Mouse (Mus musculus) T-helper 1 cell (primary cell): ENCODE measurements around the gene Sik3.
"Not testable (repeated sequence)": the region's sequence is repeated elsewhere in the genome, so short reads cannot be mapped to it uniquely, and the experiment has no call there.

Experiments used
- in situ Hi-C: fragments of 300-600 bp; cut with MboI, MseI; formaldehyde crosslinking; loops from one replicate; pipeline ENCODE4 v1.15.1; 2025; ENCODE audit warnings: high pct_unique_total_duplicates

Gene Sik3

DNA sequence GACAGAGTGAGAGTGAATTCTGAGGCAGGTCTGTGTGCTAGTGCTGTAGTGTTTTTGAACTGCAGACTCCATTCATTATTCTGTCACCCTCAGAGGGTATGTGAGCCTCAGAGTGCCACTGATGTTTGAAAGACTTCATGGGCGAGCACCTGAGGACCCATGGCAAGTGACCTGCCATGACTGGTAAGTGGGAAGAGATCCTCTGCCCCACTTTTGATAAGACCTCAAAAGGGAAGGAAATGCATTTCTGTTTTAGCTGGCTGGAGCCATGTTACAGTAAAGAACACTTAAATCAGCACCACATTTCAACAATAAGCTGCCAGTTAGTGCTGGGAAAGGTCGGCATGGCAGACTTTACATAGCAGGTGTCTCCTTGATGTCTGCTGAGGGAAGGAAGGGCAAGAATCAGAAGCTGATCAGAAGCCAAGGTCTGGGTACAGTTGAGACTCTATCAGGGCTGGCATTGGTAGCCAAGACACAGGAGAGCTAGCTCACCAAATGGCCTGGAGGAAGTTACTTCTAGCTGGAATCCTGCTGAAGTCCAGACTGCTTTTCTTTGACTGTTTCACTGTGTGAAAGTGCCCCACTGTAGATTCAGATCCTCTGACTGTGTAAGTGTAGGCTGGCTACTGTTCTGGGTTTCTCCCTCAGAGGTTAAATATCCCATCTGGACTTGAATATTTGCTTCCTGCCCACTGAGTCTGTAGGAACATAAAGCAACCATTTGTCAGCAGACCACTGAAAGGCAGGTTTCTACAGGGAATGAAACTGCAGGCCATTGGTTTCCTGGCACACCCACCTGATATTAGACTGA is 138.5 kb downstream of the Sik3 start:
- in situ Hi-C loops: loop anchor here (5.0 kb wide), 1 partner anchor 59 kb away; no protein-coding TSS in a partner anchor

- in situ Hi-C loops: loop anchor here (5.0 kb wide), 1 partner anchor 59 kb away; no protein-coding TSS in a partner anchor
Measured at GRCm38 (mm10) chr9:46151704-46152040, 139.1 kb downstream of the Sik3 start.

- in situ Hi-C loops: loop anchor here (5.0 kb wide), 1 partner anchor 60 kb away; no protein-coding TSS in a partner anchor
Measured at GRCm38 (mm10) chr9:46152067-46153015, 139.7 kb downstream of the Sik3 start.

DNA sequence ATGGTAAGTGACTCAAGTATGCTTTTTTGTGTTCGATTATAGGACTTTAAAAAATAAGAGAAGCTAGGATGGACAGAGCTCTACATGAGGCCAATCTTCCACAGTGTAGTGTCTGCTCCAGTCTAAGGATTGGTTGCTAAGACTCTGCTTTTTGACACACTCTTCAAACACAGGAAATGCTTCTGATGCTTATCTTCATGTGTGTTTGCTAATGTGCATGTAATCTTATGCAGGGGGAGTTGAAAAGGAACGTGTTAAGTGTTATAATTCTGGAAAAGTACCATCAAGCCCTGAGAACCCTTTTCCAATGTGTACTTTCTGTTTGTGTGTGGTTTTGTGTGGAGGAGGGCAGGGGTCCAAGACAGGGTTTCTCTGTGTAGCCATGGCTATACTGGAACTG is 141.8 kb downstream of the Sik3 start:
- in situ Hi-C loops: loop anchor here (5.0 kb wide), 1 partner anchor 62 kb away; no protein-coding TSS in a partner anchor

GRCm38 (mm10) chr9:46155026-46155425 is 142.4 kb downstream of the Sik3 start:
- in situ Hi-C loops: no loop called here

DNA sequence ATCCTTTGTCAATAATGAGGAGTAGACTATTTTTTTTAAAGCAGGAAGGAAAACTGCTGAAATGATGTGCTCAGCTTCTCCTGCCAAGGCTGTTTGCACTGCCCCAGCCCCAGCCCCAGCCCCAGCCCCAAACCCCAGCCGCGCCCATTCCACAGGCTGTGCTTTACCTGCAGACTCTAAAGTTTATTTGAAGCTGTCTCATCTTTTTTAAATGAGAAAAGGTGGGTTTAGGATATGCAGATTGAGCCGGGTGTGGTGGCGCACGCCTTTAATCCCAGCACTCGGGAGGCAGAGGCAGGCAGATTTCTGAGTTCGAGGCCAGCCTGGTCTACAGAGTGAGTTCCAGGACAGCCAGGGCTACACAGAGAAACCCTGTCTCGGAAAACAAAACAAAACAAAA is 143.2 kb downstream of the Sik3 start:
- in situ Hi-C loops: not testable (repeated sequence)

DNA sequence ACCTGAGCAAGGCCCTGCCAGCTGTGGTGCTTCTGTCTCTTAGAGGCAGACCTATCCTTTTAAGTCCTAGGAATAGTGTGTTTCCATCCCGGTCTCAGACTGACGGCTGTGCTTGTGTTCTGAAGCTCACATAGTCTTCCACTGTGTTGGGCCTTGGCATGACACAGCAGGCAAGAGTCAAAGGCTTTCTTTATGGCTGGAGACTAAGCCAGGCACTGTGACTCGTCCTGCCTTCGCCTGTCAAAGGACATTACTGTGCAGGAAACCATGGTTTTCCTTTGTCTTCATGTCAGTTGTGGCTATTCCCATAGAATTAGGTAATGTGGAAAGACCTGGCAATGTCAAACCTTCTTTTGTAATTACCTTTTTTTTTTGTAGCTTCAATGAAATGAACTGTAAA is 144.1 kb downstream of the Sik3 start:
- in situ Hi-C loops: no loop called here

GRCm38 (mm10) chr9:46158273-46158813 is 145.7 kb downstream of the Sik3 start:
- in situ Hi-C loops: no loop called here

- in situ Hi-C loops: no loop called here
Measured at GRCm38 (mm10) chr9:46163430-46163829, 150.8 kb downstream of the Sik3 start.

DNA sequence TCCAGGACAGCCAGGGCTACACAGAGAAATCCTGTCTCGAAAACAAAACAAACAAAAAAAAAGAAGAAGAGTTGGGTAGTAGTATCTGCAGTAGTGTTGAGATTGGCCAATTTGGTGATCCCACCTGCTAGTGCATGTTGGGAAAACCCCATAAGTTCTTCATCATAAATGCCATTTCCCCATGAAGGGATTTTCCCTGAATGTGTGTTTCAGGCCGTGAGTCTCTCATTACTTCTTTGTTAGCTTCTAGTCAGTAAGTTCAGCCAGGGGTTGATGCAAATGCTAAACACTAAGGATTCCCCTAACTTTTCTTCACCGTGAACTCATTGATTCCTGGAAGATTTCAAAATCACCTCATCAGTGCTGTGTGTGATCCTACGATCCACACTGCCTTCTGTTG is 156.2 kb downstream of the Sik3 start:
- in situ Hi-C loops: no loop called here

DNA sequence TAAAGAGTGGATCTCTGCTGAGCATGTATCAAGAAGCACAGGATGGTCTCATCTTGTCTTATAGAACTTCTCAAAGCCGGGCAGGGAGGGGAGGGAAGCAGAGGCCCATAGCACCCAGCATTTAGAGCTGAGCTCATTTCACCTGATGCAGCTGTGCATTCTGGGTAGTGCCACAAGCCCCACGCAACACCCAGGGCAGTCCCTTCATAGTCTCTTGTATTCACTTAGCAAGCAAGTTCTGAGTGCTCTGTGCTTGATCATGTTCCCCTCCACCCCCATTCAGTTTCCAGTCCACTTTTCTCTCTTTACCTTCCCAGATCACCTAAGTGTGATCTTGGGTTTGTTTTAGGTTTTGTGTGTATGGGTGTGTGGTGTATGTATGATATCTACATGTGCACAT is 159.6 kb downstream of the Sik3 start:
- in situ Hi-C loops: no loop called here

DNA sequence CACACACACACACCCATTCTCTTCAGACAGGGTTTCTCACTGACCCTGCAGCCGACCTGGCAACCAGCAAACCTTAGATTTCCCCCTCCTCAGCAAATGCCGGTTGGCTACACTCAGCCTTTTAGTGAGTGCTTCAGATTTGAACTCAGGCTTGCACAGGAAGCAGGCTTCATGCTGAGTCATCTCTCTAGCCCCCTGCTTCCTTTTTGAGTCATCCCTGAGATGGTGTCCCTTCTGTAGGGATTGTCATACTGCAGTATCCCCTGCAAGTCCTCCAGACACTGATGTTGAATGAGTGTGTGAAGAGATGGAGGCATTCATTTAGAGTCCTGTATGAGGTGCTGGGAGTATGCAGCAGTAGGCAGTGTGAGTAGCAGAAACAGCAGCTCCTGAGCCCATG is 160.3 kb downstream of the Sik3 start:
- in situ Hi-C loops: no loop called here

DNA sequence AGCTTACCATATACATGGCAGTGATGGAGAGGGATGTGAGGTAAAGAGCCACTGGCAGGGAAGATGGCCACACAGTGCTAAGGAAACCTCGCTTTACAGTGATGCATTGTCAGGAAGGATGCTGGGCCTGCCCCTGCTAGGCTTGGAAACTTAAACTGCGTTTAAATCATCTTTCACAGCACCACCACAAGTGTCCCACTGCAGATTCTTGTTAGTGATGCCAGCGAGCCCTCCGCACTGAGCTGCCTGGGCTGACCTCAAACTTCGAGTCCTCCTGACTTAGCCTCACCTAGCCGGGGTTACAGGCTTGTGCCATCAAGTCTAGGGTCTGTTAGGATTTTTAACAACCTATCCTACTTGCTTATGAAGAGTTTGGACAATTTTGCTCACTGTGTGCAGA is 161.3 kb downstream of the Sik3 start:
- in situ Hi-C loops: no loop called here

GRCm38 (mm10) chr9:46174770-46175294 is 162.2 kb downstream of the Sik3 start:
- in situ Hi-C loops: no loop called here

DNA sequence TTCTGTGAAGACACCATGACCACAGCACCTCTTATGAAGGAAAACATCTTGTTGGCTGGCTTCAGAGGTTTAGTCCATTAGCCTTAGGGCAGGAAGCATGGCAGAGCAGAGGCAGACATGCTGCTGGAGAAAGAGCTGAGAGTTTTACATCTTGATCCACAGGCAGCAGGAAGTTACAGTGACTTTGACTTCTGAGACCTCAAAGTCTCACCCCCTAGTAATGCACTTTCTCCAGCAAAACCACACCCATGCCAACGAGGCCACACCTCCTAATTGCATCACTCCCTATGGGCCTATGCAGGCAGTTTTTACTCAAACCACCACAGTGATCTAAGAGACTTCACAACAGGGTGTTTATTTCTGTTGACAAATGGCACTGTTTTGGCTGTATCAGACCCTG is 162.7 kb downstream of the Sik3 start:
- in situ Hi-C loops: no loop called here

- in situ Hi-C loops: no loop called here
Measured at GRCm38 (mm10) chr9:46175938-46176375, 163.3 kb downstream of the Sik3 start.

GRCm38 (mm10) chr9:46176613-46177012 is 164.0 kb downstream of the Sik3 start:
- in situ Hi-C loops: no loop called here

- in situ Hi-C loops: no loop called here
Measured at GRCm38 (mm10) chr9:46178595-46178994, 166.0 kb downstream of the Sik3 start.

GRCm38 (mm10) chr9:46181297-46181696 is 168.7 kb downstream of the Sik3 start:
- in situ Hi-C loops: no loop called here

- in situ Hi-C loops: no loop called here
Measured at GRCm38 (mm10) chr9:46184542-46184941, 171.9 kb downstream of the Sik3 start.

DNA sequence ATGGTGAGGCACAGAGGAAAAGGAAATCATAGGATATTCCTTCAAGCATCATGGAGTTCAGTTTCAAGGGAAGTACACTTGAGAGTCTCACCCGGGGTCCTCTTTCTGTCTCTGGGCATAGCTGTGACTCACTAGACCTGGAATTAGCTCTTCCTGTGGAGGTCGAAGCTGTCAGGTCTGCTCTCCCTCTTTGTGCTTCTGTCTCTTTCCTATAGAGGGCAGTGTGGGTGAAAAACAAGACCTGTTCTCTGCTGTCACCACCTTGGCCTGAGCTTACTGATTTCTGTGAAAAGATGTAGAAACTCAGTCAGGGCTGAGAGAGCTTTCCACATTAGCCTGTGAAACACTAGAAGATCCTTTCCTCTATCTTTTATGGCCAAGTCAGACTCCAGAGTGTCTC is 172.6 kb downstream of the Sik3 start:
- in situ Hi-C loops: no loop called here

DNA sequence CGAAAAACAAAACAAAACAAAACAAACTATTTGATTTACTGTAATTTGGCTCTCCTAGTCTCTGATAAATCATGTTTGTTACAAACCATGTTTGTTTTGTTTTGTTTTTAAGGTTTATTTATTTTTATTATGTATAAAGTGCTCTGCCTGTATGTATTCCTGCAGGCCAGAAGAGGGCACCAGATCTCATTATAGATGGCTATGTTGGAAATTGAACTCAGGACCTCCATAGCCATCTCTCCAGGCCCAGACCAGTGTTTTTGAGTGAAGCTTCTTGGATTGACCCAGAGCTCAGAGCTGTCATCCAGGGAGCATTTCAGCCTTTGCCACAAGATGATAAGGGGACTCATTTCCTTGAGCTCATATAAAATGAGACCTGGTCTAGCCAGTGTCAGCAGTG is 173.8 kb downstream of the Sik3 start:
- in situ Hi-C loops: no loop called here
